Mouse (Mus musculus): ENCODE results near the gene Ngb.

DNA sequence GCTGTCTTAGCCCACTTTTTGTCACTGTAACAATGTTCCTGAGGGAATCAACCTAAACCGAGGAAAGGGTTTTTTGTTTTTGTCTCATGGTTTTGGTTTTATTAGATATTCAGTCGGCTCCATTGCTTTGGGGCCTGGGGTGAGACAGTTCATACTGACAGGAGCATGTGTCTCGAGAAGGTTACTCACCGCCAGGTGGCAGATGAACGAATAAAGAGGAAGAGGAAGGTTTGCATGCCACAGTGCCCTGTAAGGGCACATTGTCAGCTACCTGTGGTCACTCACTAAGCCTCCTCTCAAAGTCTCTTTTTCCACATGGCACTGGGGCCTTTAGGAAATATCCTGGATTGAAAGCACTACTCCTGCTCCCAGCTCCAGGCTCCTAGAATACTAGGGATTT lies 31.8 kb downstream of the Ngb start:
- TF ChIP-seq GATA1 (IDR thresholded peaks at IDR 0.05; ENCODE audit: low read length): no peak
- TF ChIP-seq TAL1 (IDR thresholded peaks at IDR 0.05; ENCODE audit: low read length): no peak

Measured in erythroblast, embryonic 14.5 days (primary cell).